Mouse (Mus musculus) stomach, embryonic 16.5 days (tissue): ENCODE data around the gene Tdrd1. TPM values are rescaled to one million over a fixed set of nuclear protein-coding genes. Genes with fewer than 3 reads are reported as not detected.

ENCODE experiments used
- ATAC-seq: fragments of 200-750 bp; cut with Nextera tagmentation; 2 replicates; pipeline ENCODE4 v1.8.0; 2017; ENCODE audit warnings: moderate number of reproducible peaks, moderate TSS enrichment; ENCODE audit not compliant: insufficient read depth, low FRiP score
- H3K27ac ChIP-seq: fragments of 300-500 bp; sonication (generic); 2 replicates; pipeline ENCODE4 v1.5.1; 2014; ENCODE audit warnings: low read length
- H3K27me3 ChIP-seq: fragments of 300-500 bp; sonication (generic); 2 replicates; pipeline ENCODE4 v1.6.1; 2014; ENCODE audit warnings: low read length, control low read depth, mixed read lengths; ENCODE audit not compliant: control insufficient read depth, insufficient read depth
- H3K36me3 ChIP-seq: fragments of 300-500 bp; sonication (generic); 2 replicates; pipeline ENCODE4 v1.6.1; 2014; ENCODE audit warnings: low read length; ENCODE audit not compliant: control insufficient read depth, insufficient read depth
- H3K4me1 ChIP-seq: fragments of 300-500 bp; sonication (generic); 2 replicates; pipeline ENCODE4 v1.6.1; 2014; ENCODE audit warnings: low read length, control low read depth, mixed read lengths; ENCODE audit not compliant: control insufficient read depth, insufficient read depth
- H3K4me2 ChIP-seq: fragments of 300-500 bp; sonication (generic); 2 replicates; pipeline ENCODE4 v1.6.1; 2014; ENCODE audit warnings: low read depth, low read length, mixed read lengths
- H3K4me3 ChIP-seq: fragments of 300-500 bp; sonication (generic); replicated peaks from 2 replicates; pipeline ENCODE4 v1.5.1; 2014; ENCODE audit warnings: mild to moderate bottlenecking, low read length
- H3K9ac ChIP-seq: fragments of 300-500 bp; sonication (generic); 2 replicates; pipeline ENCODE4 v1.6.1; 2014; ENCODE audit warnings: low read length
- H3K9me3 ChIP-seq: fragments of 300-500 bp; sonication (generic); replicated peaks from 2 replicates; pipeline ENCODE4 v1.6.1; 2016; ENCODE audit warnings: low read length, control low read depth; ENCODE audit not compliant: control insufficient read depth
- WGBS: fragments of 180-500 bp; shearing (Covaris S2); extraction: QIAGEN DNeasy Blood & Tissue Kit; methylation state at CpG from one replicate; pipeline ENCODE4 v1.1.7; 2014; 5-methylcytosine and 5-hydroxymethylcytosine counted together
- polyA plus RNA-seq: library from polyadenylated mRNA; unstranded; fragments of >200 nt; fragmentation: Nextera tagmentation; extraction: Ambion mirVana; gene quantifications from 2 replicates; pipeline ENCODE4 v1.2.1, GENCODE M21; 2015

The Tdrd1 gene
- polyA plus RNA-seq, 1 experiment from 2014 or later, result 3.1 TPM

GRCm38 (mm10) chr19:56891438-56891837 is 65.4 kb downstream of the Tdrd1 start:
- H3K27me3 ChIP-seq, result no peaks in the 10 kb centered on the region
- 63% methylated on average over 2 of the region's 2 CpGs for WGBS
- no peak for ATAC-seq
- H3K9me3 ChIP-seq, result no peaks in the 10 kb centered on the region
- H3K36me3 ChIP-seq, result no peaks in the 10 kb centered on the region
- no peak overlapping the region for H3K4me2 ChIP-seq
- H3K9ac ChIP-seq, result no peak overlapping the region
- H3K27ac ChIP-seq, result peak overlapping the region; percentile 26; the same call in 1 of the 2 replicates
- no peak overlapping the region for H3K4me3 ChIP-seq
- peaks cover 11% of the 10 kb centered on the region for H3K4me1 ChIP-seq

GRCm38 (mm10) chr19:56892586-56892985 is 66.6 kb downstream of the Tdrd1 start:
- Histone ChIP-seq H3K36me3 (no peaks in the 10 kb centered on the region), H3K4me1 (peaks cover 11% of the 10 kb centered on the region), H3K9me3 (no peaks in the 10 kb centered on the region), H3K4me2 (no peak overlapping the region), H3K4me3 (no peak overlapping the region), H3K27ac (no peak overlapping the region), H3K27me3 (no peaks in the 10 kb centered on the region), H3K9ac (no peak overlapping the region)
- 87% methylated on average over 5 of the region's 5 CpGs for WGBS
- no peak for ATAC-seq

- H3K9ac ChIP-seq, result no peak overlapping the region
- no peak overlapping the region for H3K4me2 ChIP-seq
- no peak overlapping the region for H3K4me3 ChIP-seq
- H3K36me3 ChIP-seq, result no peaks in the 10 kb centered on the region
- H3K4me1 ChIP-seq, result peaks cover 11% of the 10 kb centered on the region
- H3K9me3 ChIP-seq, result no peaks in the 10 kb centered on the region
- H3K27ac ChIP-seq, result no peak overlapping the region
- no peak for ATAC-seq
- 54% methylated on average over 5 of the region's 5 CpGs for WGBS
- no peaks in the 10 kb centered on the region for H3K27me3 ChIP-seq
Observed at GRCm38 (mm10) chr19:56893326-56893725, 67.3 kb downstream of the Tdrd1 start.

GRCm38 (mm10) chr19:56897654-56898053 is 71.6 kb downstream of the Tdrd1 start:
- Histone ChIP-seq H3K9ac (no peak overlapping the region), H3K4me1 (no peaks in the 10 kb centered on the region), H3K9me3 (no peaks in the 10 kb centered on the region), H3K4me2 (no peak overlapping the region), H3K36me3 (no peaks in the 10 kb centered on the region), H3K27ac (no peak overlapping the region), H3K4me3 (no peak overlapping the region), H3K27me3 (no peaks in the 10 kb centered on the region)
- no peak for ATAC-seq
- WGBS, result 85% methylated on average over 16 of the region's 16 CpGs

- no peaks in the 10 kb centered on the region for H3K36me3 ChIP-seq
- 67% methylated on average over 3 of the region's 3 CpGs for WGBS
- ATAC-seq, result no peak
Observed at GRCm38 (mm10) chr19:56904095-56904494, 78.1 kb downstream of the Tdrd1 start.

GRCm38 (mm10) chr19:56905395-56905794 is 79.4 kb downstream of the Tdrd1 start:
- WGBS, result 83% methylated on average over 7 of the region's 7 CpGs
- H3K27ac ChIP-seq, result no peak overlapping the region
- H3K9me3 ChIP-seq, result no peaks in the 10 kb centered on the region
- H3K27me3 ChIP-seq, result no peaks in the 10 kb centered on the region
- ATAC-seq, result no peak
- H3K36me3 ChIP-seq, result no peaks in the 10 kb centered on the region
- H3K9ac ChIP-seq, result no peak overlapping the region
- H3K4me2 ChIP-seq, result no peak overlapping the region
- H3K4me1 ChIP-seq, result no peaks in the 10 kb centered on the region
- H3K4me3 ChIP-seq, result no peak overlapping the region

More at GRCm38 (mm10) chr19:56904095-56904494, 78.1 kb downstream of the Tdrd1 start:
- H3K4me2 ChIP-seq, result no peak overlapping the region
- no peak overlapping the region for H3K4me3 ChIP-seq
- H3K27me3 ChIP-seq, result no peaks in the 10 kb centered on the region
- no peaks in the 10 kb centered on the region for H3K9me3 ChIP-seq
- H3K27ac ChIP-seq, result no peak overlapping the region
- no peak overlapping the region for H3K9ac ChIP-seq
- no peaks in the 10 kb centered on the region for H3K4me1 ChIP-seq

GRCm38 (mm10) chr19:56907850-56908249 is 81.8 kb downstream of the Tdrd1 start:
- no peaks in the 10 kb centered on the region for H3K27me3 ChIP-seq
- H3K4me1 ChIP-seq, result no peaks in the 10 kb centered on the region
- no peak overlapping the region for H3K4me3 ChIP-seq
- H3K9ac ChIP-seq, result no peak overlapping the region
- ATAC-seq, result no peak
- 41% methylated on average over 3 of the region's 3 CpGs for WGBS
- no peaks in the 10 kb centered on the region for H3K9me3 ChIP-seq
- no peaks in the 10 kb centered on the region for H3K36me3 ChIP-seq
- no peak overlapping the region for H3K4me2 ChIP-seq
- no peak overlapping the region for H3K27ac ChIP-seq

- Histone ChIP-seq H3K4me1 (no peaks in the 10 kb centered on the region), H3K4me2 (no peak overlapping the region), H3K4me3 (no peak overlapping the region), H3K27ac (no peak overlapping the region), H3K9me3 (no peaks in the 10 kb centered on the region), H3K36me3 (peaks cover 1% of the 10 kb centered on the region; the same call in 1 of the 2 replicates), H3K27me3 (no peaks in the 10 kb centered on the region), H3K9ac (no peak overlapping the region)
- WGBS, result 73% methylated on average over 17 of the region's 17 CpGs
- peak; percentile 23; the same call in 1 of the 2 replicates for ATAC-seq
Observed at GRCm38 (mm10) chr19:56908472-56909270, 82.7 kb downstream of the Tdrd1 start.

GRCm38 (mm10) chr19:56910561-56910960 is 84.6 kb downstream of the Tdrd1 start:
- H3K4me2 ChIP-seq, result no peak overlapping the region
- H3K4me3 ChIP-seq, result no peak overlapping the region
- H3K27ac ChIP-seq, result no peak overlapping the region
- no peak overlapping the region for H3K9ac ChIP-seq
- H3K27me3 ChIP-seq, result no peaks in the 10 kb centered on the region
- no peaks in the 10 kb centered on the region for H3K4me1 ChIP-seq
- ATAC-seq, result no peak
- peaks cover 16% of the 10 kb centered on the region; the same call in 1 of the 2 replicates for H3K36me3 ChIP-seq
- WGBS, result 69% methylated on average over 11 of the region's 11 CpGs
- peaks cover 8% of the 10 kb centered on the region for H3K9me3 ChIP-seq
